Mouse (Mus musculus): Measurements from ENCODE around the gene Rftn2. TPM values are rescaled to one million over a fixed set of nuclear protein-coding genes. Genes with fewer than 3 reads are reported as not detected.

Gene Rftn2
- polyA plus RNA-seq, 1 experiment from 2014 or later: 8.4 TPM

DNA sequence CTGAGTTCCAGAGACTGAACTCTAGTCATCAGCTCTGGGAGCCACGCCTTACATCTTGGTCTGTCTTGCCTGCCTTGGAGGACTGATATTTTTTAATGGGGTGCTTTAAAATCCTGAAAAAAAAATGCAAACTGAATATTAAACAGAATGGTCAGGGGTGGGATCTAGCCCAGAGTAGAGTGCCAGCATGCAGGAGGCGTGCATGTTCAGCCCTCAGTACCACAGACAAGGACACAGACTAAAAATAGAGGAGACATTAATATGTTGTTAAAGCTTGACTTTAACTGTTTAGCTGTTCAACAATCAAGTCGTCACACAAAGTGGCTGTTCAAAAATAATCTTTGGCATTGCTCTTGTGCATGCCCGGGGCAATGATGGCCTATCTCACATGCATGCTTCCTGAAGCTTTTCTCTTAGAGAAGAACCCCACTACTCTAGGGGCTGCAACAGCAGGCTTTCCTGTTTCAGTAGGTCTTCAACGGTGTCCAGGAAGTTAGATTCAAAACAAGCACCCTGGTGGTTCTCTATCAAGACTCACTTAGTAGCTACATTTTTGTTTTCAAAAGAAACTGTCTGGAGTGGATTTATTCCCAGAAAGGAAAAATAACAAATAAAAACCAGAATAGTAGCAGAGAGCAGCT, 18.0 kb downstream of the Rftn2 start:
- Histone ChIP-seq H3K4me3 (replicated peaks) (no peak overlapping the region), H3K27me3 (no peaks in the 10 kb centered on the region), H3K4me1 (peaks cover 19% of the 10 kb centered on the region), H3K9me3 (replicated peaks) (no peaks in the 10 kb centered on the region), H3K36me3 (no peaks in the 10 kb centered on the region), H3K27ac (no peak overlapping the region), H3K4me2 (no peak overlapping the region), H3K9ac (no peak overlapping the region)
- no peak for ATAC-seq (replicated peaks; ENCODE audit: low FRiP score)
- 66% methylated on average over 5 of the region's 5 CpGs for WGBS

DNA sequence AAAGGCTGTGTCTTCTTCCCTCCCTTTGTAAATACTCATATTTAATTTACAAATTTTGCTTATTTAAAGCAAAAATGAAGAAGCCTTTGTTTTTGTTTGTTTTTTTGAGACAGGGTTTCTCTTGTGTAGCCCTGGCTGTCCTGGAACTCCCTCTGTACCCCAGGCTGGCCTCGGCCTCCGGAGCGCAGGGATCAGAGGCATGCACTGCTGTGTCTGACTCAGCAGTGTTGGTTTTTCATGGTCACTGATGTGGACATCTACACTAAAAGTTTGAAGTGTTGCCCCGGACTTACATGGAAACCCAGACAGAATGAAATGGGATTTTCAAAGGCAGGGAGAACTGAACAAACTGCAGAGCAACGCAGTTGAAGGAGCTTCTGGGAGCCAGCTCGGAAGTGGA, 19.0 kb downstream of the Rftn2 start:
- Histone ChIP-seq H3K27ac (no peak overlapping the region), H3K4me1 (peaks cover 15% of the 10 kb centered on the region), H3K4me3 (replicated peaks) (no peak overlapping the region), H3K9me3 (replicated peaks) (no peaks in the 10 kb centered on the region), H3K4me2 (no peak overlapping the region), H3K9ac (no peak overlapping the region), H3K36me3 (no peaks in the 10 kb centered on the region), H3K27me3 (no peaks in the 10 kb centered on the region)
- no peak for ATAC-seq (replicated peaks; ENCODE audit: low FRiP score)
- WGBS: 87% methylated on average over 6 of the region's 6 CpGs

DNA sequence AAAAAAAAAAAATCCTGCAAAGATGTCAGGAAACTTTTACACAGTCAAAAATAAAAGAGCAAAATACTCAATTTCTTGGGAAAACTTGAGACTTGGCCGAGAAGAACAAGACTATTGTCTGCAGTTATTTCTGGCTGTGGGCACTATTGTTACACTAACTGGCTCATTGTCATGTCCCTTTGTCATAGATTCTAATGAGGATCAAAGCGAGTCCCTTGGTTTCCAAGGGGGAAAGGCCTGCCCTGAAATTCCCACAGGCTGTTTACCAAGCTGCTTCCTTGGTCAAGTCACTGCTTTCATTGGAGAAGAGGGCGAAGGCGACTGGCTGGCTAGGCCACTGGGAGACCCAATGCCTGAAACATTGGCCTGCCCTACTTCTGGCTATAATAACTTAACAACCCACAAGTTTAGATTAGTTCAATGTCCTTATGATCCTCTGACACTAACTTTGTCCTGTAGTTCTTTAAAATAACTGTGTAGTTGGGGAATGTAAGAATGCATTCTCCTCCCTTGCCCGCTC, 20.7 kb downstream of the Rftn2 start:
- no peak for ATAC-seq (replicated peaks; ENCODE audit: low FRiP score)
- peaks cover 19% of the 10 kb centered on the region for H3K4me1 ChIP-seq
- H3K9me3 ChIP-seq (replicated peaks): no peaks in the 10 kb centered on the region
- no peak overlapping the region for H3K9ac ChIP-seq
- H3K27ac ChIP-seq: no peak overlapping the region
- H3K27me3 ChIP-seq: no peaks in the 10 kb centered on the region
- no peak overlapping the region for H3K4me2 ChIP-seq
- no peak overlapping the region for H3K4me3 ChIP-seq (replicated peaks)
- no peaks in the 10 kb centered on the region for H3K36me3 ChIP-seq
- WGBS: 58% methylated on average over 5 of the region's 5 CpGs

DNA sequence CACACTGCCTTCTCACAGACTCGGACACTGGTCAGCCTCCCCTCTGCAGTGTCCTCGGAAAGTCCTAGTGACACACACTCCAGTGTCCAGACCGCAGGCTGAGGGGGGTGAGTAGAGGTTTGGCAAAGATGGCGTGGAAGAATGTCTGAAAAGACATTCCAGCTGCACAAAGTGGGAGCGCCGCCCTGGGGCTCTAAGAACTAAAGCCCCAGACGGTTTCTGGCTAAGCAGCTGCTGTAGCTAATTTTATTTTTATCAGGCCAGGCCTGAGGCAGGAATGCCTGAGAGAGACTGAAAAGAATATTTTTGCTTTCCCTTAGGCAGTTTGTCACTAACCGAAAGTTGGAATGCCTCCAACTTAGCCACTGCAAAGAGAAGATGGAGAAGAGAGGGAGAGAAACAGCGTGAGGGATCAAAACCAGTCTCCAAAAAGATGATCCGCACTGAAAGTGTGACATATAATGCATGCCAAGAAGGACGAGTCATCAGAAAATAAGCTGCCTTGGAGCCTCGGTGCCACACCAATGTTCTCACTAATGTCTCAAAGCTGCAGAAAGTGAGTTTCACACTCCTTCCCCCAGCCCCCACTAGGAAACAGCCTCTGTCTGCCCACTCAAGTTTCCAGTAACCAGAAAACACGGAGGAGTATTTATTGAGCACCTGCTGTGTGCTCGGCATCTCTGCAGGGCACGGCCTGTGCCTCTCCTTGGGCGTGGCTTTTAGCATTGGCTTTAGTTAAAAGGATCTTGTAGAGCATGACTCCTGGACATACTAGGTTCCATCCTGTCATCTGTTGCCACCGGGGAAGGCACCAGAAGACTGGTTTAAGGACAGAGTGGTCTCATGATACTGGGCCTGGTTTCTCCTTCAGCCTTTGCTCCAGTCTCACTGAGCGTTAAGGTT, 24.5 kb downstream of the Rftn2 start:
- no peaks in the 10 kb centered on the region for H3K27me3 ChIP-seq
- no peaks in the 10 kb centered on the region for H3K9me3 ChIP-seq (replicated peaks)
- H3K4me2 ChIP-seq: no peak overlapping the region
- WGBS: 70% methylated on average over 18 of the region's 18 CpGs
- H3K9ac ChIP-seq: no peak overlapping the region
- H3K36me3 ChIP-seq: no peaks in the 10 kb centered on the region
- peaks cover 13% of the 10 kb centered on the region for H3K4me1 ChIP-seq
- 0 out of 2 replicates have a peak, but pooled peaks have one; percentile 18 for ATAC-seq (replicated peaks; ENCODE audit: low FRiP score)
- H3K27ac ChIP-seq: peak overlapping the region; percentile 63; the same call in 1 of the 2 replicates
- H3K4me3 ChIP-seq (replicated peaks): no peak overlapping the region

DNA sequence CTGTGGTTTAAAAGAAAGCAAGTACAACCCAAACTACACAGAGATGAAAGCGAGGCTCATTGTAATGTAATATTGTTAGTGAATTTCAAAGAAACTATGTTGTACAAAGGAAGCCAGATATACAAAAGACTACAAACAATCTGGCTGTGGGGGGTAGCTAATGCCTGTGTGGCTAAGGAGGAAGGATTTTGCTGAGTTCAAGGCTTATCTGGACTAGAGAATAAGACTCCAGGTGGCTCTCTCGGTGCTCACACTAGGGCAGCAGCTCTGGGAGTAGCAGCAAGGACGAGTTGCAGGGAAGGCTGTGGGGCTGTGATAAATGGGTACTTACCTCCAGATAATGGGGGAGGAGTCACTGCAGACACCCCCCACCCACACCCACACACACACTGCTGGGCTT, 27.9 kb downstream of the Rftn2 start:
- Histone ChIP-seq H3K36me3 (no peaks in the 10 kb centered on the region), H3K27me3 (no peaks in the 10 kb centered on the region), H3K9ac (no peak overlapping the region), H3K4me2 (no peak overlapping the region), H3K4me3 (replicated peaks) (no peak overlapping the region), H3K9me3 (replicated peaks) (no peaks in the 10 kb centered on the region), H3K27ac (no peak overlapping the region), H3K4me1 (peaks cover 28% of the 10 kb centered on the region)
- 44% methylated on average over 3 of the region's 3 CpGs for WGBS
- ATAC-seq (replicated peaks; ENCODE audit: low FRiP score): no peak

DNA sequence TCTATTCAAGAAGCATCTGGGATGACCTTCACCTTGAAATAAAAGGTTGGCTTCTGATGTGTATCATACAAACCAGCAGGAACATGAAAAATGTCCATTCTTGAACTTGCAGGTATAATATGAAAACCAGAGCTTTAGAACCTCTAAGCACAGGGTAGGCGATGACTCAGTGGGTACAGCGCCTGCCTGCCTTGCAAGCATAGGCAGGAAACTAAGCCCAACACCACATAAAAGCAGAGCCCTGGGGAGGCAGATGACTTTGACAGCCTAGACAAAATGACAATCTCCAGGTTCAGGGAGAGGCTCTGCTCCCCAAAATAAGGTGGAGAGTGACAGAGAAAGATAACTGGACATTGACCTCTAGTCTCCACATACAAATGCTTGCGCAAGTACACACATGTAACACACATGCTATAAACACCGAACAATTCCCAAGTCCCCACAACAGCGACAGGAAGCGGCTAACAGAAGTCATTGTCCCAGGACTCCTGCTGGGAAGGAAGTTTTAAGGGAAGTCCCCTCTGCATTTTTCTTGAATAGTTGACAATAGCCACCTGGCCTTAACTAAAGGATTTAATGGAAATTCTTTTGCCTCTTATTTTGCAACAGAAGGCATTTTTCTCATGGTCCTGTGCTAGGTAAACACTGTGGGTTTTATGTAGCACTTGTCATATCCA, 30.1 kb downstream of the Rftn2 start:
- WGBS: 60% methylated on average over 6 of the region's 6 CpGs
- H3K9ac ChIP-seq: no peak overlapping the region
- H3K27ac ChIP-seq: peak overlapping the region; percentile 49
- H3K27me3 ChIP-seq: no peaks in the 10 kb centered on the region
- H3K4me2 ChIP-seq: no peak overlapping the region
- H3K4me1 ChIP-seq: peaks cover 40% of the 10 kb centered on the region
- ATAC-seq (replicated peaks; ENCODE audit: low FRiP score): no peak
- H3K4me3 ChIP-seq (replicated peaks): no peak overlapping the region
- no peaks in the 10 kb centered on the region for H3K36me3 ChIP-seq
- no peaks in the 10 kb centered on the region for H3K9me3 ChIP-seq (replicated peaks)

DNA sequence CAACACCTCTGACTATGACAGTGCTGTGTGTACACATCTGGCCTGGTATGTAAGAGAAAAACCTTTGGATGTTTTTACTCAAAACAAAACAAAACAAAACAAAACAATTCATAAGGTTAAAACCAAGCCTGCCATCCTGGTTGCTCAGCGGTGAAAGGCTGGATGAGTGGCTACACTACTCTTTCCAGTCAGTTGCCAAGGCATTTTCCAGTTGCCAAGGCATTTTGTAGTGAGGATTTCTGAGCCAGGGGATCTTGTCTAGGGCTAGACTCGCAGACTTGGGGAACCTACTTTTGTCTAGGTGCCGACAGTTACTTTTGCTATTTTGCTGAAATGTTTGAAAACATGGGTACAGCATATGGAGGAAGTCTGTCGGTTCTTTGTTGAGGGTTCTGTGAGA, 31.6 kb downstream of the Rftn2 start:
- Histone ChIP-seq H3K27ac (no peak overlapping the region), H3K27me3 (no peaks in the 10 kb centered on the region), H3K9me3 (replicated peaks) (no peaks in the 10 kb centered on the region), H3K9ac (no peak overlapping the region), H3K4me2 (no peak overlapping the region), H3K4me3 (replicated peaks) (no peak overlapping the region), H3K36me3 (no peaks in the 10 kb centered on the region), H3K4me1 (peaks cover 40% of the 10 kb centered on the region)
- no peak for ATAC-seq (replicated peaks; ENCODE audit: low FRiP score)
- 80% methylated on average over 4 of the region's 4 CpGs for WGBS

DNA sequence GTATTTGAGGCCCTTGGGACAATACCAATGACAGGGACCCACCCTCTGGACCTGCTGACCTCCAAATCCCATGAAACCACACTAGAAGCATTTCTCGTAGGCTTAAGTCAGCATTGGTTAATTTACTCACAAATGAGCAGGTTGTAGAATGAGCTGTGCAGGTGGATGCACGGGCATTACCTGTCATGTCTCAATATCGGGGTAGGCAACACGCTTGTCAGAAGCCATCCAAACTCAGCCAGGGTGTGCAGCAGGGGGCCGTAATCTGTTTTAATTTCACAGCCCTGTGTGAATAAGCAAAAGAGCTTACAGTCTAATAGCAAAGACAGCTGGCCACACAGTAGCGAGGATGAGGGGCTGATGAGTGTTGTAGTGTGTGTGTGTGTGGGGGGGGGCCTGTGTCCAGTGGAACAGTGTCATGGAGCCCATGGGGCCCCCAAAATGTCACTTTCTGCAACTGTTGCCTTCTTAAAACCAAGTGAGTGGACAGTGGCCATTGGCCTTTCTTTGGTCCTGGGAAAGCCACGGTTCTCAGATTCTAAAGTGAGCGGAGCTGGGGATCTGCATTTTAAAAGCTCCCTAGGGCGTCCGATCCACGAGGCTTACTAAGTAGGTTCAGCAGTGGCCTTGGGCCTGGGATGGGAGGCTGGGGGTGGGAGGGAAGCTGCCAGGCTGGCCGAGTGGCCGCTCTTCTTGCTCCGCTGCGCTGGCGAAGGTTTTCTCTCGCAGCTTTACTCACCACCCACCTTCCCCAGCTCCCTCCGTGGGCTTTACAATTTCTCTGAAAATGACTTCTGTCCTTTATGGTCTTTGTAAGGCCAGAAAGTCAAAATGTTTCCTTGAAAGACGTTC, 32.3 kb downstream of the Rftn2 start:
- Histone ChIP-seq H3K4me1 (peaks cover 40% of the 10 kb centered on the region), H3K27me3 (no peaks in the 10 kb centered on the region), H3K27ac (peak overlapping the region; percentile 72; the same call in 1 of the 2 replicates), H3K9me3 (replicated peaks) (no peaks in the 10 kb centered on the region), H3K4me3 (replicated peaks) (no peak overlapping the region), H3K9ac (no peak overlapping the region), H3K4me2 (no peak overlapping the region), H3K36me3 (no peaks in the 10 kb centered on the region)
- ATAC-seq (replicated peaks; ENCODE audit: low FRiP score): no peak
- 58% methylated on average over 19 of the region's 19 CpGs for WGBS

DNA sequence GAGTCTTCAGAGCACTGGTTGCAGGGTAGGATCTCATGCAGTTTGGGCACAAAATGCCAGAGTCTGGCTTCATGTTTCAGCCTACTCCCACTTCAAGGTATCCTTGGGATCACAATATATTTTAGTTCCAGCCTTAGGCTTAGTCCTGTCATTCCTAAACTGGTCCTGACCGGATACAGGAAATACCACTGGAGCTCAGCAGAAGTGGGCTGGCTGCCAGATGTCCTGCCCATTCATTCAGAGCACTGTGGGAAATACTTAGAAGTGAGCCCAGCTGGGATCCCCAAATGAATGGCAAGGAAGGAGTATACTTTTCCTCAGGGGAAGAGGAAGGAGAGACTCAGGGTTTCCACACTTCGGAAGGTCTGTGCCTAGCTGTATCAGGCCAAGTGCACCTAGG, 33.3 kb downstream of the Rftn2 start:
- Histone ChIP-seq H3K36me3 (no peaks in the 10 kb centered on the region), H3K4me1 (peaks cover 34% of the 10 kb centered on the region), H3K27ac (peak overlapping the region; percentile 72), H3K4me3 (replicated peaks) (no peak overlapping the region), H3K4me2 (no peak overlapping the region), H3K9ac (no peak overlapping the region), H3K9me3 (replicated peaks) (no peaks in the 10 kb centered on the region), H3K27me3 (no peaks in the 10 kb centered on the region)
- 39% methylated on average over 2 of the region's 2 CpGs for WGBS
- ATAC-seq (replicated peaks; ENCODE audit: low FRiP score): peak; percentile 67

DNA sequence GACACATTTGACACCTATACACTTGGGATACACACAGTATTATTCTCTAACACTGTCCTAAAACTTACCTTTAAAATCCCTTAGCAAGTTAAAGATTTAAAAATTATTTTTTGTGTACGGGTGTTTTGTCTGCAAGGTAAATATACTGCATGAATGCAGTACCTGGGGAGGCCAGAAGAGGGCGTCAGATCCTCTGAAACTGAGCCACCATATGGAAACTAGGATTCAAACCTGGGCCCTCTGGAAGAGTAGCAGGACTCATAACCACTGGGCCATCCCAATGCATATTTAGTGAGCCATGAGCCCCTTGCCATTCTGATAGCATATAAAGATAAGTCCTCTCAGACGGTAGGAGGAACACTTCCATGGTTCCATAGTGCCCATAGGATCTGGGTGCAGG, 33.8 kb downstream of the Rftn2 start:
- Histone ChIP-seq H3K9ac (no peak overlapping the region), H3K36me3 (no peaks in the 10 kb centered on the region), H3K27ac (peak overlapping the region; percentile 72), H3K9me3 (replicated peaks) (no peaks in the 10 kb centered on the region), H3K4me2 (no peak overlapping the region), H3K27me3 (no peaks in the 10 kb centered on the region), H3K4me3 (replicated peaks) (no peak overlapping the region), H3K4me1 (peaks cover 34% of the 10 kb centered on the region)
- 60% methylated on average over 3 of the region's 3 CpGs for WGBS
- ATAC-seq (replicated peaks; ENCODE audit: low FRiP score): peak; percentile 20; the same call in 1 of the 2 replicates

DNA sequence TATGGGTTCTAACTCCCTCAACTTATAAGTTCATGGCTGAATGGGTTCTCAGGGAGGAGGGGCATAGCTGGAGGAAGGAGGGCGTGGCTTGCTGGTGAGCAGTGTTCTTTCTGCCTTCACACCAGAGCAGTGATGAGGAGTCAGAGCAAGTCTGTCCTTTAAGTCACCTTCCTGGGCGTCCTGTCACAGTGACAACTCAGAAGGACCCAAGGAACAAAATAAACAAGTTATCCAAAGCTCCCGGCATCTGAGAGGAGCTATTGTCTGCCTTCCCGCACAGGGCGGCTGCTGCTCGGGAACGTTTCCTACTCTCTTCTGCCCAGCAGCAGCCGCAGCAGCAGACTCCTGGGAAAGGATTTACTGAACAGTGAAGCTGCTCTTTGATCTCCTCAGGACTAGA, 34.6 kb downstream of the Rftn2 start:
- Histone ChIP-seq H3K9ac (peak overlapping the region; percentile 26; the same call in 1 of the 2 replicates), H3K27ac (peak overlapping the region; percentile 51)

More for the DNA sequence above, 34.6 kb downstream of the Rftn2 start:
- Histone ChIP-seq H3K27me3 (no peaks in the 10 kb centered on the region), H3K4me1 (peaks cover 34% of the 10 kb centered on the region), H3K4me2 (peak overlapping the region; percentile 58), H3K36me3 (no peaks in the 10 kb centered on the region), H3K4me3 (replicated peaks) (peak overlapping the region; percentile 35), H3K9me3 (replicated peaks) (no peaks in the 10 kb centered on the region)
- peak; percentile 79 for ATAC-seq (replicated peaks; ENCODE audit: low FRiP score)
- 29% methylated on average over 8 of the region's 8 CpGs for WGBS

All from kidney, embryonic 15.5 days (tissue).